Mouse (Mus musculus): Measurements from ENCODE around the gene Olfr653. TPM values are rescaled to one million over a fixed set of nuclear protein-coding genes. Genes with fewer than 3 reads are reported as not detected.

Olfr653 gene
- polyA plus RNA-seq, 1 experiment from 2014 or later: not detected

GRCm38 (mm10) chr7:104586725-104587124, 9.6 kb downstream of the Olfr653 start, which contains the start of gene Olfr654:
TSS of gene Olfr654 (plus strand) at chr7:104587025.
- H3K9me3 ChIP-seq (ENCODE audit: control insufficient read depth, low read length): no peaks in the 10 kb centered on the region
- no peaks in the 10 kb centered on the region for H3K4me1 ChIP-seq (replicated peaks; ENCODE audit: control insufficient read depth, insufficient read depth)
- H3K36me3 ChIP-seq (ENCODE audit: control insufficient read depth, insufficient read depth, low read length): no peaks in the 10 kb centered on the region
- no peak within 1 kb of the TSS for H3K9ac ChIP-seq (ENCODE audit: low read length)
- H3K27me3 ChIP-seq (ENCODE audit: control insufficient read depth, insufficient read depth, low read length): no peaks in the 10 kb centered on the region
- no peak within 1 kb of the TSS for H3K27ac ChIP-seq (replicated peaks)
- WGBS: 61% methylated on average over 4 of the region's 4 CpGs
- ATAC-seq (ENCODE audit: low FRiP score, low TSS enrichment) (no peak), DNase-seq (ENCODE audit: low spot score) (no peak)
- TF ChIP-seq EP300 (optimal IDR thresholded peaks at IDR 0.05) (no peak), CTCF (IDR thresholded peaks at IDR 0.05; ENCODE audit: low read depth) (no peak)
- H3K4me2 ChIP-seq (replicated peaks; ENCODE audit: low read depth): no peak within 1 kb of the TSS
- no peak within 1 kb of the TSS for H3K4me3 ChIP-seq (ENCODE audit: low read depth, low read length)

- no peaks in the 10 kb centered on the region for H3K4me1 ChIP-seq (replicated peaks; ENCODE audit: control insufficient read depth, insufficient read depth)
- no peaks in the 10 kb centered on the region for H3K27me3 ChIP-seq (ENCODE audit: control insufficient read depth, insufficient read depth, low read length)
- H3K4me2 ChIP-seq (replicated peaks; ENCODE audit: low read depth): no peak overlapping the region
- DNase-seq (ENCODE audit: low spot score) (no peak), ATAC-seq (ENCODE audit: low FRiP score, low TSS enrichment) (no peak)
- no peak overlapping the region for H3K4me3 ChIP-seq (ENCODE audit: low read depth, low read length)
- no peak overlapping the region for H3K9ac ChIP-seq (ENCODE audit: low read length)
- TF ChIP-seq EP300 (optimal IDR thresholded peaks at IDR 0.05): no peak
- no peak for TF ChIP-seq CTCF (IDR thresholded peaks at IDR 0.05; ENCODE audit: low read depth)
- WGBS: 80% methylated on average over 5 of the region's 5 CpGs
- no peaks in the 10 kb centered on the region for H3K9me3 ChIP-seq (ENCODE audit: control insufficient read depth, low read length)
- H3K36me3 ChIP-seq (ENCODE audit: control insufficient read depth, insufficient read depth, low read length): no peaks in the 10 kb centered on the region
- no peak overlapping the region for H3K27ac ChIP-seq (replicated peaks)
These were observed 11.2 kb downstream of the Olfr653 start for GRCm38 (mm10) chr7:104588274-104588673.

DNA sequence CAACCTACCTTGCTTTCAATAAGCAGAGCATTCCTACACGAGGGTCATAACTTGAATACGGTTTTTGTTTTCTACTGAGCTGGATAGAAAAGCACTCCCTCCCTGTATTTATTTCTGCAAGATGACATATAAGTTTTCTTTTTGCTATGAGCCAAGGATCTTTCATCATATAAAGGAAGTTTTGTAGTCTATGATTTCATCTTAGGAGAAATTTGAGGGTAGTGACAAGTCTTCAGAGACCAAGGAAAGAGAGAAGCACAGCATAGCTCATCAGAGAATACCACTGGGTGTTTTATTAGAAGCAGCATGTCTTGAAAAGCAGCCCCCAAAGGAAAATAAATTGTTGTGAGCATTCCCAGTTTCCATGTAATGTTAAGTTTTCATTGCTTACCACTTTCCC, 24.6 kb downstream of the Olfr653 start, which contains the start of gene Olfr655:
TSS of gene Olfr655 (minus strand) at position 101 of the 400 bp plus-strand sequence.
- TF ChIP-seq EP300 (optimal IDR thresholded peaks at IDR 0.05) (no peak), CTCF (IDR thresholded peaks at IDR 0.05; ENCODE audit: low read depth) (no peak)
- Histone ChIP-seq H3K27me3 (ENCODE audit: control insufficient read depth, insufficient read depth, low read length) (no peaks in the 10 kb centered on the region), H3K36me3 (ENCODE audit: control insufficient read depth, insufficient read depth, low read length) (no peaks in the 10 kb centered on the region), H3K4me2 (replicated peaks; ENCODE audit: low read depth) (no peak within 1 kb of the TSS), H3K27ac (replicated peaks) (no peak within 1 kb of the TSS), H3K4me1 (replicated peaks; ENCODE audit: control insufficient read depth, insufficient read depth) (no peaks in the 10 kb centered on the region), H3K9ac (ENCODE audit: low read length) (no peak within 1 kb of the TSS), H3K4me3 (ENCODE audit: low read depth, low read length) (no peak within 1 kb of the TSS), H3K9me3 (ENCODE audit: control insufficient read depth, low read length) (no peaks in the 10 kb centered on the region)
- ATAC-seq (ENCODE audit: low FRiP score, low TSS enrichment) (no peak), DNase-seq (ENCODE audit: low spot score) (no peak)
- 72% methylated on average over 2 of the region's 2 CpGs for WGBS

GRCm38 (mm10) chr7:104603173-104603572, 26.1 kb downstream of the Olfr653 start:
- ATAC-seq (ENCODE audit: low FRiP score, low TSS enrichment) (no peak), DNase-seq (ENCODE audit: low spot score) (peak; percentile 40)
- no peak overlapping the region for H3K9ac ChIP-seq (ENCODE audit: low read length)
- no peak overlapping the region for H3K4me3 ChIP-seq (ENCODE audit: low read depth, low read length)
- WGBS: 6% methylated on average over 3 of the region's 3 CpGs
- H3K36me3 ChIP-seq (ENCODE audit: control insufficient read depth, insufficient read depth, low read length): no peaks in the 10 kb centered on the region
- no peaks in the 10 kb centered on the region for H3K27me3 ChIP-seq (ENCODE audit: control insufficient read depth, insufficient read depth, low read length)
- H3K4me2 ChIP-seq (replicated peaks; ENCODE audit: low read depth): no peak overlapping the region
- H3K27ac ChIP-seq (replicated peaks): no peak overlapping the region
- no peaks in the 10 kb centered on the region for H3K4me1 ChIP-seq (replicated peaks; ENCODE audit: control insufficient read depth, insufficient read depth)
- TF ChIP-seq CTCF (IDR thresholded peaks at IDR 0.05; ENCODE audit: low read depth) (peak; percentile 76), EP300 (optimal IDR thresholded peaks at IDR 0.05) (no peak)
- no peaks in the 10 kb centered on the region for H3K9me3 ChIP-seq (ENCODE audit: control insufficient read depth, low read length)

- Histone ChIP-seq H3K4me2 (replicated peaks; ENCODE audit: low read depth) (no peak overlapping the region), H3K4me3 (ENCODE audit: low read depth, low read length) (no peak overlapping the region), H3K9me3 (ENCODE audit: control insufficient read depth, low read length) (no peaks in the 10 kb centered on the region), H3K4me1 (replicated peaks; ENCODE audit: control insufficient read depth, insufficient read depth) (no peaks in the 10 kb centered on the region), H3K27me3 (ENCODE audit: control insufficient read depth, insufficient read depth, low read length) (no peaks in the 10 kb centered on the region), H3K27ac (replicated peaks) (no peak overlapping the region), H3K9ac (ENCODE audit: low read length) (no peak overlapping the region), H3K36me3 (ENCODE audit: control insufficient read depth, insufficient read depth, low read length) (no peaks in the 10 kb centered on the region)
- DNase-seq (ENCODE audit: low spot score) (no peak), ATAC-seq (ENCODE audit: low FRiP score, low TSS enrichment) (no peak)
- TF ChIP-seq EP300 (optimal IDR thresholded peaks at IDR 0.05): no peak
- no peak for TF ChIP-seq CTCF (IDR thresholded peaks at IDR 0.05; ENCODE audit: low read depth)
These were observed 27.6 kb downstream of the Olfr653 start for GRCm38 (mm10) chr7:104604727-104605126.

DNA sequence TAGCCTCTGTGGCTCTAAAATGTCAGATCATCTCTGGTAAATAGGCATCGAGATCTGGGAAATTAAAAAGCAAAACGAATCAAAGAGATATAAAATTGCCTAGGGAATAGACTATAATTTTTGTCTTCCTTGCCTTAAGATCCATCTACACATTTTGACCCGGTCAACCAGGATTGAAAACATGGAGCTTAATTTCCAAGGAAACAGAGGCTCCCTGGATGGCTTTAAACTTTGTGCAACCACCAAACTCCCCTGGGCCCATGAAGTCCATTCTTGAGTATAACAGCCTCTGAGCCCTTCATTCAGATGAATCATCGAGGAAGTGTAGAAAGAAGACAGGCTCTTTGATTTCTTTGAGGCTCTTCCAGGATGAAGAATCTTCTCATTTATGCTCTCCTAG, 36.5 kb downstream of the Olfr653 start, which contains the start of gene Olfr656:
TSS of gene Olfr656 (plus strand) at position 301 of the 400 bp plus-strand sequence.
- no peak for DNase-seq (ENCODE audit: low spot score)
- WGBS: 74% methylated on average over 4 of the region's 4 CpGs

More for the DNA sequence above, 36.5 kb downstream of the Olfr653 start, which contains the start of gene Olfr656:
- no peaks in the 10 kb centered on the region for H3K36me3 ChIP-seq (ENCODE audit: control insufficient read depth, insufficient read depth, low read length)
- H3K4me2 ChIP-seq (replicated peaks; ENCODE audit: low read depth): no peak within 1 kb of the TSS
- no peaks in the 10 kb centered on the region for H3K9me3 ChIP-seq (ENCODE audit: control insufficient read depth, low read length)
- no peaks in the 10 kb centered on the region for H3K27me3 ChIP-seq (ENCODE audit: control insufficient read depth, insufficient read depth, low read length)
- no peak within 1 kb of the TSS for H3K9ac ChIP-seq (ENCODE audit: low read length)
- no peak within 1 kb of the TSS for H3K4me3 ChIP-seq (ENCODE audit: low read depth, low read length)
- no peak for ATAC-seq (ENCODE audit: low FRiP score, low TSS enrichment)
- TF ChIP-seq EP300 (optimal IDR thresholded peaks at IDR 0.05) (no peak), CTCF (IDR thresholded peaks at IDR 0.05; ENCODE audit: low read depth) (no peak)
- H3K27ac ChIP-seq (replicated peaks): no peak within 1 kb of the TSS
- no peaks in the 10 kb centered on the region for H3K4me1 ChIP-seq (replicated peaks; ENCODE audit: control insufficient read depth, insufficient read depth)

Data from stomach, postnatal 0 days (tissue).